Comparison of ENCODE assay signal across 8 mouse cellular contexts in the genomic region with DNA sequence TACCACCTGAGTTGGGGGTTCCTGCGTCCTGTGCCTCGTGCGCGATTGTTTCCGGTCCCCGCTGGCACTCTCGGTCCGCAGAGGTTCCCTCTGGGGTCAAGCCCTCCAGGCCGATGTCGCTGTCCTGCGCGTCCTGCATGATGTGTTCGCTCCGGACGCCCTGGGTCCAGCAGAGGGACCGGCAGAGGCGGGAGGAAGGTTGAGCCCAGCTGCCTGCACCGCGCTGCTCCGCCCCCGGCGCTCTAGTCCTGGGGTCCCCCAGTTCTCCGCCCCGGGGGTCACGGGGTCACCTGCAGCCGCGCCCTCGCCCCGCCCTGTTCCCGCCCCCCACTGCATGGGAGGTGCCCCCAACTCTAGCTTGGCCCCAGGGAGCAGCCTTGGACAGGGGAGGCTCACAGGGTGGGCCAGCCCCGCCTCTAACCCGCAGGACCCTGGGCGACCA. TPM values are rescaled to one million over a fixed set of nuclear protein-coding genes. Genes with fewer than 3 reads are reported as not detected.
DNase-seq lines count a peak whose midpoint lies in the region; ATAC-seq and TF ChIP-seq lines count a peak whose summit lies in the region.

No protein-coding gene starts in this region.

- H3K36me3 ChIP-seq in forebrain, embryonic 16.5 days (ENCODE audit: control insufficient read depth, insufficient read depth), result no peaks in the 10 kb centered on the region
- no peaks in the 10 kb centered on the region for H3K36me3 ChIP-seq in limb, embryonic 14.5 days (ENCODE audit: control insufficient read depth, insufficient read depth, low read length)

- under 1% methylated on average over 33 of the region's 33 CpGs for WGBS in forebrain, embryonic 16.5 days
- WGBS in limb, embryonic 14.5 days, result 2% methylated on average over 32 of the region's 33 CpGs

- peaks cover 4% of the 10 kb centered on the region for H3K27me3 ChIP-seq in forebrain, embryonic 16.5 days (replicated peaks; ENCODE audit: control insufficient read depth, insufficient read depth, low read length)
- no peaks in the 10 kb centered on the region for H3K27me3 ChIP-seq in limb, embryonic 14.5 days (ENCODE audit: control insufficient read depth, insufficient read depth, low read length)

- no peak for TF ChIP-seq POLR2A in limb, embryonic 14.5 days (IDR thresholded peaks at IDR 0.05; ENCODE audit: borderline replicate concordance, extremely low read depth, insufficient read depth, insufficient read length)

- H3K9me3 ChIP-seq in forebrain, embryonic 16.5 days (ENCODE audit: control insufficient read depth, low read length), result no peaks in the 10 kb centered on the region
- H3K9me3 ChIP-seq in limb, embryonic 14.5 days (ENCODE audit: control insufficient read depth, low read length), result no peaks in the 10 kb centered on the region

- peak overlapping the region; percentile 54 for H3K4me2 ChIP-seq in forebrain, embryonic 16.5 days (ENCODE audit: low read length)
- H3K4me2 ChIP-seq in limb, embryonic 14.5 days (replicated peaks; ENCODE audit: low read depth, low read length, severe bottlenecking), result peak overlapping the region; percentile 71

- H3K4me1 ChIP-seq in forebrain, embryonic 16.5 days (replicated peaks; ENCODE audit: control insufficient read depth, insufficient read depth, low read length), result peaks cover 11% of the 10 kb centered on the region
- peaks cover 8% of the 10 kb centered on the region; the same call in 1 of the 2 replicates for H3K4me1 ChIP-seq in limb, embryonic 14.5 days (ENCODE audit: control insufficient read depth, insufficient read depth, low read length)

- no peak overlapping the region for H3K27ac ChIP-seq in forebrain, embryonic 16.5 days (ENCODE audit: low read length)
- H3K27ac ChIP-seq in limb, embryonic 14.5 days (replicated peaks; ENCODE audit: low read depth, low read length), result no peak overlapping the region

- ATAC-seq in forebrain, embryonic 16.5 days, result peak; percentile 43; the same call in 1 of the 2 replicates
- ATAC-seq in limb, embryonic 14.5 days (ENCODE audit: low FRiP score, low read depth), result peak; percentile 65; the same call in 1 of the 2 replicates

- H3K4me3 ChIP-seq in forebrain, embryonic 16.5 days (replicated peaks; ENCODE audit: low read length), result peak overlapping the region; percentile 42
- peak overlapping the region; percentile 34 for H3K4me3 ChIP-seq in limb, embryonic 14.5 days (replicated peaks; ENCODE audit: low read length)

- peak; percentile 33 for DNase-seq in ovary, postnatal 36 days (ENCODE audit: low spot score)
- DNase-seq in ovary, adult 18-20 months (ENCODE audit: low spot score), result no peak
- DNase-seq in limb, embryonic 14.5 days (ENCODE audit: low spot score), result no peak
- peak; percentile 53 for DNase-seq in retina, embryonic 14.5 days (ENCODE audit: low spot score)
- DNase-seq in layer of hippocampus, adult 9-11 months, result no peak
- DNase-seq in adrenal gland, postnatal 25 days, result no peak
- no peak for DNase-seq in gastrocnemius, postnatal 10 days

- H3K9ac ChIP-seq in forebrain, embryonic 16.5 days (replicated peaks; ENCODE audit: low read depth, low read length), result peak overlapping the region; percentile 50
- 0 out of 2 replicates have a peak overlapping the region, but pooled peaks have one; percentile 12 for H3K9ac ChIP-seq in limb, embryonic 14.5 days (ENCODE audit: low read depth, low read length, severe bottlenecking)

RNA-seq across cellular contexts. Expression of gene Ano1, which starts 13.4 kb away (rescaled TPM):
- 8.0 and 9.4 TPM in 2 replicates for polyA plus RNA-seq in forebrain, embryonic 16.5 days (2015; fragmentation: Nextera tagmentation; extraction: Ambion mirVana)
- 11.5 and 13.6 TPM in 2 replicates for polyA plus RNA-seq in limb, embryonic 14.5 days (2012; rRNA removed)
- polyA plus RNA-seq in limb, embryonic 14.5 days (2014; fragmentation: Nextera tagmentation; extraction: Ambion mirVana), result 7.5 and 8.9 TPM in 2 replicates
- total RNA-seq in adrenal gland, postnatal 25 days (2021), result 18.6 and 25.4 TPM in 2 replicates
- total RNA-seq in gastrocnemius, postnatal 10 days (2021), result 10 to 100 TPM in 1 of 2 experiments, 1 to 10 TPM in 1; 8.6 to 11.6 TPM

Comparison
In these comparisons a context has a peak if more than half of its experiments do, and no peak if none do; other contexts are left out.
1. DNase-seq: peak in ovary, postnatal 36 days (single experiment) and retina, embryonic 14.5 days (single experiment); none in ovary, adult 18-20 months (single experiment), limb, embryonic 14.5 days (single experiment), layer of hippocampus, adult 9-11 months (single experiment), adrenal gland, postnatal 25 days (single experiment) and gastrocnemius, postnatal 10 days (single experiment).